Mouse (Mus musculus) cerebellum, postnatal 10 days (tissue): ENCODE results near the gene Nktr.

Experiments
- DNase-seq, 2 experiments: peaks; one replicate each; pipeline ENCODE4 v3.0.0; 2021; ENCODE audit warnings: mixed read lengths in 2 of 2

The Nktr gene

GRCm38 (mm10) chr9:121762248-121762647 lies 43.3 kb downstream of the Nktr start:
- no peak for DNase-seq

- DNase-seq: peak; percentile 69 to 73
Measured at GRCm38 (mm10) chr9:121762761-121763160, 43.8 kb downstream of the Nktr start.

GRCm38 (mm10) chr9:121763716-121764115 lies 44.7 kb downstream of the Nktr start:
- DNase-seq: peak; percentile 58 to 64

GRCm38 (mm10) chr9:121765166-121765855 lies 46.3 kb downstream of the Nktr start:
- DNase-seq: peak; percentile 66 to 67

- no peak for DNase-seq
Measured at GRCm38 (mm10) chr9:121772412-121772811, 53.4 kb downstream of the Nktr start.

DNA sequence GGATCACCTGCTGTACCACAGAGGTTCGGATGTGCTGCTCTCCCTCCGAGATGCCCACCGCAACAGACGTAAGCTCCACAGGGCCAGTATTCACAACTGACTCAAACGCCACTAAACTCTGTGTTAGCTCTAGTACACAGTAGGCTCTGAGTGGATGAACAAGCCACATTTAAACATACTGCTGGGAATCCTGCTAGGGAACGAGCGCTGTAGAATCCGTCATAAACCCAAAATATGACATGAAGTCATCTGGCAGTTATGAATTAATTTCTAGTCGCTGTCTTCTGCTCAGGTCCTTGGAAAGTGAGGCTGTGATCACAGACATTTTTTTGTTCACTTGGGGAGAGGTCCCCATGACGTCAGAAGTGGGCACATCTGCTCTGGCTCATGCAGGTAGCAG lies 57.0 kb downstream of the Nktr start:
- no peak for DNase-seq

DNA sequence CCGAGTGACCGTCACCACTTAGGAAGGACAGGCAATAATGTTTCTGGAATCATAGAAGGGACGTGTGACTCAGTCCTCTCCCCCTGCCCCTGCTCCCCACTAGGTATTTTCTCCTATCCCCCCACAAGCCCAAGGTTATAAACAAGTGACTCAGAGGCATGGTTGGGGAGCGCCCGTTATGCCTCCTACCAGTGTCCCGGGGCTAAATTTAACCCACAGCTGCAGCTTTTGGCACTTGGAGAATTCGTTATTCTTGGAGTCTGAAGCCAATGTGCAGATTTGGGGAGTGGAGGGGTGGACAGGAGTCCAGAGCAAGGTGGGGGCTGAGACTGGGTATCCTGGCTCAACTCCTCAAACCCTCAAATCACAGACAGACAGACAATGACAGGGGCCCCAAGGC lies 57.5 kb downstream of the Nktr start:
- no peak for DNase-seq

- no peak for DNase-seq
Measured at GRCm38 (mm10) chr9:121777484-121778065, 58.6 kb downstream of the Nktr start, which contains the start of gene Klhl40. Klhl40 (plus strand) TSS chr9:121777607.

- DNase-seq: peak; percentile 82 to 86
Measured at GRCm38 (mm10) chr9:121778066-121778624, 59.2 kb downstream of the Nktr start.

- DNase-seq: peak in 1 of 2 experiments; percentile 57
Measured at GRCm38 (mm10) chr9:121784801-121785200, 65.8 kb downstream of the Nktr start.

DNA sequence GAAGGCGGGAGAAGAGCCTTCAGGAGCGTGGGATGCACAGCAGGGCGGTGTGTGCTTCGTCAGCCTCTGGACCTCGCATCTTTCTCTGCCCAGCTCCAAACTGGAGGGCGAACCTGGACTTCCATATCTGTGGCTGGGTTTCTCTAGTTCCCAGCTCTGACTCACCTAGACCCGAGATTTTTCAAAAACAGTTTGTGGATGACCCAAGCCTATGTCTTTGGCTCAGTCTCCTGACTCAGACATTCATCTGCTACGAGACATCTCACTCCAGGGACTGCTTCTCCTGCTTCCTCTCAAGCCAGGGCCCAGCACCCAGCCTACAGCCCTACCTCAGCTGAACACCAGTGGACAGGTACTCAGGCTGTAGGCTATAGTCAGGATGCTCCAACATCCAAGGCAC lies 66.3 kb downstream of the Nktr start:
- no peak for DNase-seq

DNA sequence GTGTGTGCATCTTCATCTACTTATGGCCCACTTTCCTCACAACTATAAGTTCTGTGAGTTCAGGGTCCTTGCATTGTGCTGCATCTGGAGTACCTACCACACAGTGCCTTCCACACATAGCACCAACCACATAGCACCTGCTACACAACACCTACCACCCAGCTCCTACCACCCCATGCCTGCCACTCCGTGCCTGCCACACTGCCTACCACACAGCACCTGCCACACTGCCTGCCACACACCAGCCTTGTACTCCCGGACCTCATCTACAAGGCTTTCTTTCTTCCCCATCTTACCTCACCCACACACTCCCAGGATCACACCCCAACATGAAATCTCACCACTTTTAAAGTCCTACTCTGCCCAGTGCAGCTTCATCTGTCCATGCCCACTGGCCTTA lies 67.4 kb downstream of the Nktr start:
- DNase-seq: no peak

- DNase-seq: peak; percentile 70 to 71
Measured at GRCm38 (mm10) chr9:121791206-121791605, 72.2 kb downstream of the Nktr start.

GRCm38 (mm10) chr9:121791757-121792521 lies 73.0 kb downstream of the Nktr start, which contains the start of gene Hhatl:
Hhatl (minus strand) TSS chr9:121792507.
- DNase-seq: peak; percentile 42 to 45

DNA sequence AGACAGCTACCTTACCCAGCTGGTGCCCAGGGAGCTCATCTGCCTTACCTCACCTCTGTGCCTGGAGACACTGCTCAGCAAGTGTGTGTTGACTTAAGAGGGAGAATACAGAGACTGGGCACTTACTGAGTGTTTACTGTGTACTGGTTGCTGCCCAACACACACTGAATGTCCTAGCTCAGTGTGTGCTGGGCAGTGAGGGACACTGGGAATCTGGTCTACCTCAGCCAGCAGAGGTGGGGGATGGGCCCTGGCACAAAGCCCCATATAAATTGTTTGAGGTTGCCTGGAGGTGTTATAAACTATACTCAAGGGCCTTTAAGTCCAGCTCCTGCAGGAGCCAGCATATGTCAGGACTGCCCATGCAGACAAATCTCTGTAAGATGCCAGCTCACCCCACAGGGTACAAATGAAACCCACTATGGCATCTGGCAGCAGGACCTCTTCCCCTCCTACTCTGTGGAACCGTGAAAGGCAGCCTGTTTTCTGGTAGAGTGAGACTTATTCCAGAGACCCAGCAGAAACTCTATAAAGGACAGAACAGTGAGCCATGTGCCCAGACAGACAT lies 76.1 kb downstream of the Nktr start:
- DNase-seq: peak; percentile 74 to 82

DNA sequence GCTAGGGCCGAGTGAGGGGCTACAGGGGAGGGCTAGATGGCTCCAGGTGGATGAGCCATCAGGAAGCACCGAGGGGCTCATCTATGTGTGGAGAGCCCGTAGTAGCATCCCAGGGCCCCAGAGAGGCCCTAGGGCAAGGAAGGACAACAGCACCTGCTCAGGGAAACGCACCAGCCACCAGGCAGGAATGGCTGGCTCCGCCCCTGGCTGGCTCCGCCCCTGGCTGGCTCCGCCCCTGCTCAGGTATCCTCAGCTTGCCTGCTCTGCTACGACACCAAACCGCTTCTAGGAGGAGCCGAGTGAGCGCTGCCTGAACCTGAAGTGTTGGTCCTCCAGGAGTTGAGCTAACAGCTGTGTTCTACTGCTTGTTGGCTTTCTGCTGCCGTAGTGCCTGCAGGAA lies 78.8 kb downstream of the Nktr start:
- no peak for DNase-seq

DNA sequence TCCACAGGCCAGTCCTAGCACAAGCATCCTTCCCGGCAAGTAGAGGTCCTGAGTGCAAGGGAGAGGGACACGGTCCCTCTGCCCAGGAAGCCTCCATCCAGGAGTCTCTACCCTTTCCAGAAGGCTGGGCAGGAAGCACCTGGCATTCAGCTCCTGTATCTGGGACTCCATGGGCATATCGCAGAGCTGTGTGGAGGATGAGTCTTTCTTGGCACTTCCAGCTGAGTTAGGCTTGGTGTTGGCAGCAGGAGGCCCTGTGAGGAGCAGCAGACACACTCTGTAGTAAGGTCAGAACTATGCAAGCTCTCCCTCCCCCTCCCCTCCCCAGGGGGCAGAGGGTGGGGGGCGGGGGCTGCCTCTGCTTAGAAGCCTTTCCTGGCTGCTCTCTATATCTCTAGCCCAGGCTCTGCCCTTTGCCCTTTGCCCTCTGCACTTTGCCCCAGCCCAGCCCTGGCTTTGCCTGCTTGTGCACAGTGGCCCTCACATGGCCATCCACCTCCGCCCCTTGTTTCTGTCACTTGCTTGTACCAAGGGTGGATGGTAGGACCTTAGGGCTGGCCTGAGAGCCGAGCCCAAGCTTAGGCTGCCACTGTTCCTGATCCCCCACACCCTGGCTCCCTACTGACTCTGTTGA lies 80.0 kb downstream of the Nktr start:
- no peak for DNase-seq

GRCm38 (mm10) chr9:121802747-121803146 lies 83.8 kb downstream of the Nktr start:
- no peak for DNase-seq
